Mouse (Mus musculus): ENCODE data around the gene Rtn4r. TPM values are rescaled to one million over a fixed set of nuclear protein-coding genes. Genes with fewer than 3 reads are reported as not detected.

The Rtn4r gene
- 8.8 and 17.1 TPM in 2 replicates for polyA plus RNA-seq (2012; rRNA removed; ENCODE audit: low replicate concordance)

DNA sequence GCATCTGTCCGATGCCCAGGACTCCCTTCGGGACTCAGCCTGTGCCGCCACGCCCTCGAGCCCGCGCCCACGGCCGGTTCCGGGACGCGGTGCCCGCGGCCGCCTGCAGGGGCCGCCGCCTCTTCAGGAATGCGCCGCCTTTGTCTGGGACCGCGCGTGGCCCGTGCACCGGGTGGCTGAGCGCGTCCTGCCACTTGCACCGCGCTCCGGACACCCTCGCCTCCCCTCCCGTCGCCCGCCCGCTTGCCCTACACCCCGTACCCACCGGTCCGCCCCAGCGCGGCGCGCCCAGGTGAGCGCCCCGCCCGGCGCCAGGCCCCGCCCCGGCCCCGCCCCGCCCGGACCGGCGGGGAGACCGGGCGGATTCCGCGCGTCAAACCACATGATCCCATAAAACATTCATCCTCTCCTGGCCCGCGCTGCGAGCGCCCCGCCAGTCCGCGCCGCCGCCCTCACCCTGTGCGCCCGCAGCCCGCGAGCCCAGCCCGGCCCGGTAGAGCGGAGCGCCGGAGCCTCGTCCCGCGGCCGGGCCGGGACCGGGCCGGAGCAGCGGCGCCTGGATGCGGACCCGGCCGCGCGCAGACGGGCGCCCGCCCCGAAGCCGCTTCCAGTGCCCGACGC is at the start of gene Rtn4r:
TSS of gene Rtn4r (plus strand) at position 402 of the 621 bp plus-strand sequence.

Other genes starting within 250 kb of the Rtn4r start
- 1.3 and 1.9 TPM in 2 replicates for gene Gm20518, start 236.0 kb upstream of the Rtn4r start, polyA plus RNA-seq (2012; rRNA removed; ENCODE audit: low replicate concordance)
- 0.04 TPM in 2 replicates for gene Tssk1, start 233.4 kb upstream of the Rtn4r start, polyA plus RNA-seq (2012; rRNA removed; ENCODE audit: low replicate concordance)
- 134 and 177 TPM in 2 replicates for gene Dgcr2, start 229.1 kb upstream of the Rtn4r start, polyA plus RNA-seq (2012; rRNA removed; ENCODE audit: low replicate concordance)
- not detected in 2 replicates for gene Tssk2, start 229.0 kb upstream of the Rtn4r start, polyA plus RNA-seq (2012; rRNA removed; ENCODE audit: low replicate concordance)
- 25.5 and 28.3 TPM in 2 replicates for gene Ess2, start 216.3 kb upstream of the Rtn4r start, polyA plus RNA-seq (2012; rRNA removed; ENCODE audit: low replicate concordance)
- 0.10 TPM in 1 of 2 replicates, not detected in the other for gene Gsc2, start 212.6 kb upstream of the Rtn4r start, polyA plus RNA-seq (2012; rRNA removed; ENCODE audit: low replicate concordance)
- 1,302 and 1,655 TPM in 2 replicates for gene Slc25a1, start 199.4 kb upstream of the Rtn4r start, polyA plus RNA-seq (2012; rRNA removed; ENCODE audit: low replicate concordance)
- gene Vpreb2, start 147.2 kb upstream of the Rtn4r start, polyA plus RNA-seq (2012; rRNA removed; ENCODE audit: low replicate concordance): 0.40 TPM in 1 of 2 replicates, not detected in the other
- gene Dgcr6, start 74.8 kb upstream of the Rtn4r start, polyA plus RNA-seq (2012; rRNA removed; ENCODE audit: low replicate concordance): 71.8 and 85.8 TPM in 2 replicates
- 42.6 and 42.8 TPM in 2 replicates for gene Prodh, start 37.4 kb upstream of the Rtn4r start, polyA plus RNA-seq (2012; rRNA removed; ENCODE audit: low replicate concordance)
- not detected in 2 replicates for gene Ccdc188, start 90.2 kb downstream of the Rtn4r start, polyA plus RNA-seq (2012; rRNA removed; ENCODE audit: low replicate concordance)
- 85.7 and 169 TPM in 2 replicates for gene Zdhhc8, start 107.5 kb downstream of the Rtn4r start, polyA plus RNA-seq (2012; rRNA removed; ENCODE audit: low replicate concordance)
- gene Trmt2a, start 121.0 kb downstream of the Rtn4r start, polyA plus RNA-seq (2012; rRNA removed; ENCODE audit: low replicate concordance): 50.4 and 55.3 TPM in 2 replicates
- 23.0 and 50.7 TPM in 2 replicates for gene Ranbp1, start 121.1 kb downstream of the Rtn4r start, polyA plus RNA-seq (2012; rRNA removed; ENCODE audit: low replicate concordance)
- not detected in 2 replicates for gene Gm49776, start 130.7 kb downstream of the Rtn4r start, polyA plus RNA-seq (2012; rRNA removed; ENCODE audit: low replicate concordance)
- gene Dgcr8, start 161.6 kb downstream of the Rtn4r start, polyA plus RNA-seq (2012; rRNA removed; ENCODE audit: low replicate concordance): 18.0 and 21.1 TPM in 2 replicates
- 39.5 and 70.7 TPM in 2 replicates for gene Tango2, start 220.5 kb downstream of the Rtn4r start, polyA plus RNA-seq (2012; rRNA removed; ENCODE audit: low replicate concordance)
- gene Arvcf, start 220.5 kb downstream of the Rtn4r start, polyA plus RNA-seq (2012; rRNA removed; ENCODE audit: low replicate concordance): 15.1 and 22.5 TPM in 2 replicates